Mouse (Mus musculus): ENCODE measurements around the gene Meox2. TPM values are rescaled to one million over a fixed set of nuclear protein-coding genes. Genes with fewer than 3 reads are reported as not detected.

The Meox2 gene
- polyA plus RNA-seq, 1 experiment from 2014 or later: 15.0 TPM

- no peak overlapping the region for H3K4me2 ChIP-seq (replicated peaks)
- WGBS: 76% methylated on average over 2 of the region's 2 CpGs
- H3K9ac ChIP-seq: no peak overlapping the region
- H3K27ac ChIP-seq (replicated peaks): no peak overlapping the region
- H3K9me3 ChIP-seq (replicated peaks): no peaks in the 10 kb centered on the region
- no peak overlapping the region for H3K4me3 ChIP-seq (replicated peaks)
- no peaks in the 10 kb centered on the region for H3K4me1 ChIP-seq
- no peak for ATAC-seq (ENCODE audit: insufficient number of reproducible peaks, low FRiP score, low TSS enrichment, low read depth)
- H3K36me3 ChIP-seq: no peaks in the 10 kb centered on the region
- H3K27me3 ChIP-seq: no peaks in the 10 kb centered on the region
Observed at GRCm38 (mm10) chr12:37123763-37124162, 15.4 kb downstream of the Meox2 start.

DNA sequence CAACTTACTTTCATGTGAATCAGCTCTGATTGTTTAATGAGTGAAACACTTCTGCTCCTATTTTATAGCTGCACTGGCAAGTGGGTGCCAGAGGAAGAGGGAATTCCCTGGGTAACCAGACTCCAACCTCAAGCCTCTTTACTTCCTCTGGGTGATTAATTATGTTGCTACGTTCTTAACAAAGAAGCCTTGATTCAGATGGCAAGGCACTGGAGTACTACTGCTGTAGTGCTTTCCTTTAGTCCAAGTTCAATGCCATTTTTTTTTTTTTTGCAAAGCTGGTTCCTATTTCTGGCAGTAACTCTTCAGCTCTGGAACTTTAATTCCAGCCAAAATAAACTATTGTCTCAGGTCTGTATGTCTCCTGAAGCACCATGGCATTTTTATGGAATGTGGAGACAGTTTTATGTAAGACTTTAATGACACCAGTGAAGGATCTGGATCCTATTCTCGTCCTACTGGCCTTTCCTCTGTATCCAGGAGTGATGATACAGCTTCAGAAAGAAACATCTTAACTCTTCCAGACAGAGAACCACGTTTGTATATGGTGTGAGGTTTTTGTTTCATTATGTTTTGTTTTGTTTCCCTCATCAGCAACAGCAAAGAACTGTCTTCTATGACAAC, 33.9 kb downstream of the Meox2 start:
- Histone ChIP-seq H3K27me3 (no peaks in the 10 kb centered on the region), H3K9ac (no peak overlapping the region), H3K27ac (replicated peaks) (no peak overlapping the region), H3K4me3 (replicated peaks) (no peak overlapping the region), H3K4me2 (replicated peaks) (no peak overlapping the region), H3K9me3 (replicated peaks) (no peaks in the 10 kb centered on the region), H3K4me1 (no peaks in the 10 kb centered on the region), H3K36me3 (no peaks in the 10 kb centered on the region)
- ATAC-seq (ENCODE audit: insufficient number of reproducible peaks, low FRiP score, low TSS enrichment, low read depth): no peak
- WGBS: 38% methylated on average over 3 of the region's 3 CpGs

DNA sequence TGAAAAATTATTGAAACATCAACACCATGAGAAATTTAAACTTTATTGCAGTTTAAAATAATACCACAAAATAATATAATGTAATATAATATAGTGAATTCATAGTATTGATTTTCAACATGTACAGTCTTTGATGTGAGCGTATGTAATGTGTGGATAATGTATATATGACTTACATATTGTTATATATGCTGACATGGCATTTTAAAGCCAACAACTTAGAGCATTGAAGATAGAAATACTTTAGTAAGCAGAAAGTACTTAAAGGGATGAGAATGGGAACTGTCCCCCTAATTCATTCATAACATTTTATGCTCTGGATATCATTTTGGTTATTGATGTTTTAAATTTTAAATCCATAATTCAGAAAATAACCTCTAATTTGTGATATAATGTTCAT, 35.5 kb downstream of the Meox2 start:
- no peaks in the 10 kb centered on the region for H3K36me3 ChIP-seq
- WGBS: 78% methylated on average over 1 of the region's 1 CpGs
- no peak overlapping the region for H3K9ac ChIP-seq
- H3K27ac ChIP-seq (replicated peaks): no peak overlapping the region
- no peak overlapping the region for H3K4me2 ChIP-seq (replicated peaks)
- no peaks in the 10 kb centered on the region for H3K9me3 ChIP-seq (replicated peaks)
- no peak for ATAC-seq (ENCODE audit: insufficient number of reproducible peaks, low FRiP score, low TSS enrichment, low read depth)
- no peaks in the 10 kb centered on the region for H3K27me3 ChIP-seq
- H3K4me3 ChIP-seq (replicated peaks): no peak overlapping the region
- no peaks in the 10 kb centered on the region for H3K4me1 ChIP-seq

GRCm38 (mm10) chr12:37167742-37168141, 59.4 kb downstream of the Meox2 start:
- no peak overlapping the region for H3K9ac ChIP-seq
- H3K4me3 ChIP-seq (replicated peaks): no peak overlapping the region
- H3K36me3 ChIP-seq: no peaks in the 10 kb centered on the region
- H3K4me2 ChIP-seq (replicated peaks): no peak overlapping the region
- H3K9me3 ChIP-seq (replicated peaks): no peaks in the 10 kb centered on the region
- H3K27ac ChIP-seq (replicated peaks): no peak overlapping the region
- no peaks in the 10 kb centered on the region for H3K27me3 ChIP-seq
- no peak for ATAC-seq (ENCODE audit: insufficient number of reproducible peaks, low FRiP score, low TSS enrichment, low read depth)
- H3K4me1 ChIP-seq: no peaks in the 10 kb centered on the region

DNA sequence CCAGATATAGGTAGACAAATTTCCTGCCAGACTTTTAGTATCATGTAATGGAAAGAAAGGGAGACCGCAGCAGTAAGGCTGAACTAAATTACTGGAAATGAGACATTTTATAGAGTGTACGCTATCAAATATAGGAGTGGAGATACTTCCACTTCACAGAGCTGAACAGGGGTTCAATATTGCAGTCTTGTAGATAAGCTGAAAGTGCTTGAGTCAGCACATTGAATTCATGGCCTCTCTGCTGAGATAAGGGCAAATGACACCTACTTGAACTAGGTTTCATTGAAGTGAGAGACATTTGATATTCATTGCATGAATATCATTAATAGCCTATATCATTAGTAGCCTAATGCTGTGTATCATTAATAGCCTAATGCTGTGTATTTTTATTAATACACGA, 65.0 kb downstream of the Meox2 start:
- H3K36me3 ChIP-seq: no peaks in the 10 kb centered on the region
- WGBS: 94% methylated on average over 3 of the region's 3 CpGs
- no peak overlapping the region for H3K9ac ChIP-seq
- H3K9me3 ChIP-seq (replicated peaks): no peaks in the 10 kb centered on the region
- H3K4me3 ChIP-seq (replicated peaks): no peak overlapping the region
- H3K27me3 ChIP-seq: no peaks in the 10 kb centered on the region
- no peak overlapping the region for H3K27ac ChIP-seq (replicated peaks)
- no peak for ATAC-seq (ENCODE audit: insufficient number of reproducible peaks, low FRiP score, low TSS enrichment, low read depth)
- no peak overlapping the region for H3K4me2 ChIP-seq (replicated peaks)
- H3K4me1 ChIP-seq: no peaks in the 10 kb centered on the region

DNA sequence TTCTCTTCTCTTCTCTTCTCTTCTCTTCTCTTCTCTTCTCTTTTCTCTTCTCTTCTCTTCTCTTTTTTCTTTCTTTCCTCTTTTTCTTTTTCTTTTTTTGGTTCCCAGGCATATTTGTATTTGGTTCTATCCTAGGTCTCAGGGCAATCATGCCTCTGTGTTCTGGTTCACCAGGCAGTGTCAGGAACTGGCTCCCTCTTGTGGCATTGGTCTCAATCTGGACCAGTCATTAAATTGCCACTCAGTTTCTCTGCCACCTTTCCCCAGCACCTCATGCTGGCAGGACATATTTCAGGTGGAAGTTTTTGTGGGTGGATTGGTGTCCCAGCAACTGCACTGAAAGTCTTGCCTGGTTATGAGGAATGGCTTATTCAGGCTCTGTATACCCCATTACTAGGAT, 75.3 kb downstream of the Meox2 start:
- Histone ChIP-seq H3K27ac (replicated peaks) (no peak overlapping the region), H3K4me1 (no peaks in the 10 kb centered on the region), H3K9me3 (replicated peaks) (no peaks in the 10 kb centered on the region), H3K4me3 (replicated peaks) (no peak overlapping the region), H3K9ac (no peak overlapping the region), H3K4me2 (replicated peaks) (no peak overlapping the region), H3K27me3 (no peaks in the 10 kb centered on the region), H3K36me3 (no peaks in the 10 kb centered on the region)
- no peak for ATAC-seq (ENCODE audit: insufficient number of reproducible peaks, low FRiP score, low TSS enrichment, low read depth)

DNA sequence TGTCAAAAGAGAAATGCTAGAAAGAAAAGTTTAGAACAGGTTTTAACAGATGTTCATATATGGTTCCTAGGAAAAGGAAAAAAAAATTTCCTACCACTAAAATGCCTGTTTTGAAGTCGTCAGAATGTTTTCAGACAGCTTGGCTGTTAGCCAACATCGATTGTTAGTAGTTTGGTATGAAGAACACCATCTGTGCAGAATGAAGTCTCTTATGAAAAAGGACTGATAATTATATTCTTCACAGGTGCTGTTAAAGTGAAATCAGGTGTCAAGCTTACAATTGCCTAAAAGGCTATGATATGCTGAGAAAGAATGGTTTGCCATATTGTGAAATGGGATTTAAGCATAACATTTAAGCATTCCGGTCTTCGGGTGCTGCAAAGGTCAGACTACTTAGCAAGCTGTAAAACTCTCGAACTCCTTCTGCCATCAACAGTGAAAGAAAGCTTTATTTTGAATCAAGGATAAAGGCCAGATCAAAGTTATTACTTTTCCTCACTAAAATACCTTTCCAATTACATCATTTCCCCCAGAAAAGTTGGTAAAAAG, 80.7 kb downstream of the Meox2 start:
- ATAC-seq (ENCODE audit: insufficient number of reproducible peaks, low FRiP score, low TSS enrichment, low read depth): no peak
- Histone ChIP-seq H3K9me3 (replicated peaks) (no peaks in the 10 kb centered on the region), H3K9ac (no peak overlapping the region), H3K27ac (replicated peaks) (no peak overlapping the region), H3K4me1 (no peaks in the 10 kb centered on the region), H3K27me3 (no peaks in the 10 kb centered on the region), H3K36me3 (no peaks in the 10 kb centered on the region), H3K4me2 (replicated peaks) (no peak overlapping the region), H3K4me3 (replicated peaks) (no peak overlapping the region)
- 28% methylated on average over 5 of the region's 5 CpGs for WGBS

Other genes with a start within 250 kb of the Meox2 start
- gene Agmo, start 133.1 kb downstream of the Meox2 start, polyA plus RNA-seq (2015; fragmentation: Nextera tagmentation; extraction: Ambion mirVana): 1.2 and 1.5 TPM in 2 replicates

Data from embryonic facial prominence, embryonic 15.5 days (tissue).